Mouse (Mus musculus): Measurements from ENCODE around the gene Alox12e. TPM values are rescaled to one million over a fixed set of nuclear protein-coding genes. Genes with fewer than 3 reads are reported as not detected.
"Not testable (repeated sequence)": the region's sequence is repeated elsewhere in the genome, so short reads cannot be mapped to it uniquely, and the experiment has no call there.

Gene Alox12e
- not detected in 2 replicates for total RNA-seq (2014; fragmentation: Nextera tagmentation)
- total RNA-seq (2017), result 0.16 TPM in 1 of 2 replicates, not detected in the other
- polyA plus RNA-seq (2012), result not detected in 2 replicates

DNA sequence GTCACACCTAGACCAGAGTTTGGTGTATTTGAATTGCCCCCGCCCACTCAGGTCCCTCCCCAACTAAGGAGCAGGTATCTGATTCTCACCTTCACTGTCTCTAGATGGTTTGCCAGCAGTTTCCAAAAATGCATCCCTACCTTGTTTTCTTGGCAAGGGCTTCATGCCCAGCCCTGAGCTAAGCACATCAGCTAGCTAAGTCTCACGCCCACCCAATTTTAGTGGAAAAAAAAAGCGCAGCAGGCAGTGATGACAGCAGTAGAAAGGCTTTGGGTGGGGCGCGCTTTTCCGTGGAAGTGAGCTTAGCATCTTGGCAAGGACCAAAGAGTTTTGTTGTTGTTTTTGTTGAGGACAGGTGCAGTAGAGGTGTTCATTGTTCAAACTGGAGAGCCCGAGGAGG, at the start of gene Alox12e:
Gene Alox12e (minus strand): TSS at position 101 of the 400 bp plus-strand sequence.
- no peak within 1 kb of the TSS for H3K4me3 ChIP-seq (ENCODE audit: low read depth, low read length)
- DNase-seq (ENCODE audit: low spot score) (no peak), ATAC-seq (ENCODE audit: extremely low read depth, insufficient number of reproducible peaks, low FRiP score, poor library complexity, severe bottlenecking) (no peak)
- TF ChIP-seq CTCF (IDR thresholded peaks at IDR 0.05; ENCODE audit: low read depth, low read length) (no peak), GATA2 (IDR thresholded peaks at IDR 0.05; ENCODE audit: borderline replicate concordance, low read depth, low read length) (no peak), POLR2AphosphoS5 (IDR thresholded peaks at IDR 0.05; ENCODE audit: insufficient replicate concordance, low read depth, low read length) (no peak), GATA1 (IDR thresholded peaks at IDR 0.05; ENCODE audit: borderline replicate concordance, low read length) (no peak), TAL1 (conservative IDR thresholded peaks at IDR 0.05; ENCODE audit: low read depth, low read length) (no peak)
- H3K4me1 ChIP-seq (ENCODE audit: insufficient read depth, low read depth, low read length), result 0 out of 2 replicates have a peak, but pooled peaks cover 6% of the 10 kb centered on the region
- no peaks in the 10 kb centered on the region for H3K9me3 ChIP-seq (replicated peaks)
- H3K36me3 ChIP-seq (replicated peaks), result no peaks in the 10 kb centered on the region
- H3K27me3 ChIP-seq (ENCODE audit: insufficient read depth, low read length), result peaks cover 47% of the 10 kb centered on the region

DNA sequence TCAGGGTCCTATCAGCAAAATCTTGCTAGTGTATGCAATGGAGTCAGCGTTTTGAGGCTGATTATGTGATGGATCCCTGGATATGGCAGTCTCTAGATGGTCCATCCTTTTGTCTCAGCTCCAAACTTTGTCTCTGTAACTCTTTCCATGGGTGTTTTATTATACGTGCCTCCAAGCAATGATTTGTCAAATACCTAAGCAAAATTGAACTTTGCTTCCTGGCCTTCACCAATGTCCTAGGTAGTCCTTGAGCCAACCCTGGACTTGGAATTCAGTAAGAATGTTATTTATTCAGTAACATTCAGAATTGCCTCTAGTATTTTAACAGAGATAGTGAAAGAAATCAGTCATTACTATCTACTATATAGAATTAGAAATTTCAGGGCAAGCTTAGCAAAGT, 46.2 kb upstream of the Alox12e start:
- DNase-seq (ENCODE audit: low spot score); H3K9me3 ChIP-seq (replicated peaks); H3K27me3 ChIP-seq (ENCODE audit: insufficient read depth, low read length); H3K4me3 ChIP-seq (ENCODE audit: low read depth, low read length); H3K36me3 ChIP-seq (replicated peaks); H3K4me1 ChIP-seq (ENCODE audit: insufficient read depth, low read depth, low read length); ATAC-seq (ENCODE audit: extremely low read depth, insufficient number of reproducible peaks, low FRiP score, poor library complexity, severe bottlenecking): not testable (repeated sequence)

DNA sequence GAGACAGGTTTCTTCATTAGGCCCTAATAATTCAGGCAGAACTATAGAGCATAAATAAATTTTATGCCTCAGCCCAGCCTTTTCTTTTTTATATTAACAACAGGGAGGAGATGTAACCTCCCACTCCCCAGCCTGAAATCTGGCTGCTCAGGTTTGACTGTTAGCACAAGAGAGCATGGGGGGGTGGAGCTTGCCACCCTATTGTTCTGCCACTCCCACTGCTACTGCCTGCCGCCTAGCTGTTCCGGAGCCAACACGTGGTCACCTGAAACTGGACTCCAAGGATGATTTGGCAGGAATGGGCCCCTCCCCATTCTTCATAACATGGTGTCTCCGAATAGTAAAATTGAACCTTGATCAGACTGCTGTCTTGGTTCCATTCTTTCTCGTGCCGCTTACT, 45.3 kb upstream of the Alox12e start:
- not testable (repeated sequence) for H3K4me1 ChIP-seq (ENCODE audit: insufficient read depth, low read depth, low read length); H3K36me3 ChIP-seq (replicated peaks); H3K9me3 ChIP-seq (replicated peaks); H3K27me3 ChIP-seq (ENCODE audit: insufficient read depth, low read length); H3K4me3 ChIP-seq (ENCODE audit: low read depth, low read length); ATAC-seq (ENCODE audit: extremely low read depth, insufficient number of reproducible peaks, low FRiP score, poor library complexity, severe bottlenecking); DNase-seq (ENCODE audit: low spot score)

DNA sequence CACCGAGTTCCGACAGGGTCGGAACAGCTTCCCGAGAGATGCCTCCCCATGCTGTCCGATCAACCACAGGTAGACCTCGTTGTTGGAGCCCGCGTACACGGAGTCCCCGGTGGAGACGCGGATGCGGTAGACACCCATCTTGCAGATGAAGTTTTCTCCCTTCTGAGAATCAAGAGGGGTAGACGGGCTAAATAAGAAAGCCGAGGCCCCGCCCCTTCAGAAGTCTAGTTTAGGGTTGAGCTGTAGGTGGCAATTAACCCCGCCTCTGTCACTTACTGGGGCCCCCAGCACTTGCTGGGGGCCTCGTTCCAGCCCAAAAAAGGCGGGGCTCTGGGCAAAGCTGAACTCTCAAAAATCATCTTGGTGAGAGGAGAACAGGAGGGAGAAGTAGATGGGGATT, 29.4 kb upstream of the Alox12e start, which contains the start of gene Alox15:
Gene Alox15 (minus strand): TSS at position 164 of the 400 bp plus-strand sequence.
- DNase-seq (ENCODE audit: low spot score) (no peak), ATAC-seq (ENCODE audit: extremely low read depth, insufficient number of reproducible peaks, low FRiP score, poor library complexity, severe bottlenecking) (no peak)
- peaks cover 40% of the 10 kb centered on the region for H3K27me3 ChIP-seq (ENCODE audit: insufficient read depth, low read length)
- TF ChIP-seq TAL1 (conservative IDR thresholded peaks at IDR 0.05; ENCODE audit: low read depth, low read length) (no peak), POLR2AphosphoS5 (IDR thresholded peaks at IDR 0.05; ENCODE audit: insufficient replicate concordance, low read depth, low read length) (no peak), GATA1 (IDR thresholded peaks at IDR 0.05; ENCODE audit: borderline replicate concordance, low read length) (no peak), GATA2 (IDR thresholded peaks at IDR 0.05; ENCODE audit: borderline replicate concordance, low read depth, low read length) (no peak), CTCF (IDR thresholded peaks at IDR 0.05; ENCODE audit: low read depth, low read length) (no peak)
- H3K4me1 ChIP-seq (ENCODE audit: insufficient read depth, low read depth, low read length), result peaks cover 6% of the 10 kb centered on the region
- no peak within 1 kb of the TSS for H3K4me3 ChIP-seq (ENCODE audit: low read depth, low read length)
- H3K9me3 ChIP-seq (replicated peaks), result no peaks in the 10 kb centered on the region
- no peaks in the 10 kb centered on the region for H3K36me3 ChIP-seq (replicated peaks)

DNA sequence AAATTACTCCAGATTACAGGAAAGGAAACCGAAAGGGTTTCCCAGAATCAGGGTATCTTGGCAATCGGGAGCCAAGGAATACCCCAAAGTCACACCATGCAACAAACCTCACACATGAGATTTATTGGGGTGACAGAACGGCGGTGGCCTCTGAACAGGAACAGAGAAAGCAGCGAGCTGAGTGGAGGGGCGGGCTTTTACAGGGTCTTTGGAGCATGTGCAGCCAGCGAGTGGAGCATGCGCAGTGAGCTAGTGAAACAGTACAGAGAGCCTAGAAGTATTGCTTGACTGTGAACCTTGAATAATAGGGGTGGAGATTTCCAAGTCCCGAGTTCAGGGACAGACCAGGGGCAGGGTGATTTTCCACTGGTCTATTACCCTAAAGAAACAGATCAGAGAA, 26.2 kb upstream of the Alox12e start:
- Histone ChIP-seq H3K36me3 (replicated peaks) (no peaks in the 10 kb centered on the region), H3K4me3 (ENCODE audit: low read depth, low read length) (no peak overlapping the region), H3K9me3 (replicated peaks) (no peaks in the 10 kb centered on the region), H3K4me1 (ENCODE audit: insufficient read depth, low read depth, low read length) (peaks cover 6% of the 10 kb centered on the region), H3K27me3 (ENCODE audit: insufficient read depth, low read length) (peaks cover 34% of the 10 kb centered on the region)
- no peak for TF ChIP-seq GATA1 (IDR thresholded peaks at IDR 0.05; ENCODE audit: borderline replicate concordance, low read length)
- no peak for TF ChIP-seq POLR2AphosphoS5 (IDR thresholded peaks at IDR 0.05; ENCODE audit: insufficient replicate concordance, low read depth, low read length)
- no peak for TF ChIP-seq GATA2 (IDR thresholded peaks at IDR 0.05; ENCODE audit: borderline replicate concordance, low read depth, low read length)
- no peak for TF ChIP-seq CTCF (IDR thresholded peaks at IDR 0.05; ENCODE audit: low read depth, low read length)
- no peak for TF ChIP-seq TAL1 (conservative IDR thresholded peaks at IDR 0.05; ENCODE audit: low read depth, low read length)
- ATAC-seq (ENCODE audit: extremely low read depth, insufficient number of reproducible peaks, low FRiP score, poor library complexity, severe bottlenecking) (no peak), DNase-seq (ENCODE audit: low spot score) (no peak)

DNA sequence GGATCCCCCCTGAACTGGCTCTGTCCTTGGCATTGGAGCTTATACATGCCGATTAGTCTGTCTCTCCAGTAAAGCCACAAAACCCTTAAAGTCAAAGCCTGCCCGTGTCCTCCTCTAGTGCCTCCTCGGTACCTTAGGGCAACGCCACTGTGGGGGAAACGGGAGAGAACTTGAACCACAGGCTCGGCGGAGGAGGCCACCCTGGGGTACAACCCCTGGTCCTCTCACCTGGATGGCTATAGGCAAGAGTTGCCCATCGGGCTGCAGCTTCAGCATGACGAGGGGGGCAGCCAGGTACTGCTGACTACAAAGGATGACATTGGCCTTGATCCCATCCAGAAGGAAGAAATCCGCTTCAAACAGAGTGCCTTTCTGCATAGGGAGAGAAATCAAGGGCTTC, 25.4 kb upstream of the Alox12e start:
- no peak overlapping the region for H3K4me3 ChIP-seq (ENCODE audit: low read depth, low read length)
- no peak for TF ChIP-seq TAL1 (conservative IDR thresholded peaks at IDR 0.05; ENCODE audit: low read depth, low read length)
- no peak for ATAC-seq (ENCODE audit: extremely low read depth, insufficient number of reproducible peaks, low FRiP score, poor library complexity, severe bottlenecking)
- peaks cover 31% of the 10 kb centered on the region for H3K27me3 ChIP-seq (ENCODE audit: insufficient read depth, low read length)
- DNase-seq (ENCODE audit: low spot score), result no peak
- peaks cover 6% of the 10 kb centered on the region for H3K4me1 ChIP-seq (ENCODE audit: insufficient read depth, low read depth, low read length)
- H3K36me3 ChIP-seq (replicated peaks), result no peaks in the 10 kb centered on the region
- no peaks in the 10 kb centered on the region for H3K9me3 ChIP-seq (replicated peaks)

DNA sequence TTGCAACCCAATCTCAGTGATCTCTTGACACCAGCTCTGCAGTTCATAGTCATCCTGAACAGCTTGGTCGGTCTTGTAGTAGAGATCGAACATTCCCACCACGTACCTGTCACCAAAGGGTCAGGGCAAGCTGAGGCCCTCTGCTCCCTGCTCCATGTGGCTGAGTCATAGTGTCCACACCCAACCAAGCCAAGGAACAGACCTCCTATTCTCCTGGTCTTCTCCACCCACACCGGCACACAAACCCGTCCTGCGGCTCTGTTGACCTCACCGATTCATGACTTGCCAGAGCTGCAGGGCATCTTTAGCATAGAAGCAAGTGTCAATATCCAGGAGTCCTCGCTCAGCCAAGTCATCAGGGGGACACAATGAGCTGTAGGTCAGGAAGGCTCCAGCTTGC, 23.1 kb upstream of the Alox12e start:
- DNase-seq (ENCODE audit: low spot score), result no peak
- Histone ChIP-seq H3K36me3 (replicated peaks) (no peaks in the 10 kb centered on the region), H3K9me3 (replicated peaks) (no peaks in the 10 kb centered on the region), H3K4me3 (ENCODE audit: low read depth, low read length) (no peak overlapping the region), H3K27me3 (ENCODE audit: insufficient read depth, low read length) (peaks cover 21% of the 10 kb centered on the region), H3K4me1 (ENCODE audit: insufficient read depth, low read depth, low read length) (no peaks in the 10 kb centered on the region)
- TF ChIP-seq POLR2AphosphoS5 (IDR thresholded peaks at IDR 0.05; ENCODE audit: insufficient replicate concordance, low read depth, low read length), result no peak
- no peak for TF ChIP-seq TAL1 (conservative IDR thresholded peaks at IDR 0.05; ENCODE audit: low read depth, low read length)
- no peak for TF ChIP-seq CTCF (IDR thresholded peaks at IDR 0.05; ENCODE audit: low read depth, low read length)
- no peak for TF ChIP-seq GATA2 (IDR thresholded peaks at IDR 0.05; ENCODE audit: borderline replicate concordance, low read depth, low read length)
- TF ChIP-seq GATA1 (IDR thresholded peaks at IDR 0.05; ENCODE audit: borderline replicate concordance, low read length), result no peak
- ATAC-seq (ENCODE audit: extremely low read depth, insufficient number of reproducible peaks, low FRiP score, poor library complexity, severe bottlenecking), result no peak

Data from G1E (cell line).